Mouse (Mus musculus) mouse embryonic stem cell (cell line): ENCODE results near the gene Hpd.

Experiments
- in situ Hi-C, 2 experiments: fragments of 300-500 bp; cut with MboI; formaldehyde crosslinking; loops; 1 replicate in 1 of 2; 3 replicates in 1 of 2; pipeline ENCODE4 v1.14.3; 2019 to 2020; ENCODE audit warnings: low sequenced_read_pairs in 2 of 2, low pct_unique_long_range_greater_than_20kb in 1 of 2, mixed read lengths in 1 of 2; ENCODE audit not compliant: unreplicated experiment in 1 of 2

Hpd gene

GRCm38 (mm10) chr5:123129170-123129757 is 53.3 kb downstream of the Hpd start:
- in situ Hi-C loops = no loop called here

- in situ Hi-C loops = no loop called here
These were observed 53.9 kb downstream of the Hpd start for GRCm38 (mm10) chr5:123128426-123129169.

- in situ Hi-C loops = no loop called here
These were observed 55.5 kb downstream of the Hpd start for GRCm38 (mm10) chr5:123127031-123127430.

- in situ Hi-C loops = no loop called here
These were observed 56.7 kb downstream of the Hpd start for GRCm38 (mm10) chr5:123125638-123126406.

- in situ Hi-C loops = no loop called here
These were observed 57.4 kb downstream of the Hpd start for GRCm38 (mm10) chr5:123125105-123125504.

GRCm38 (mm10) chr5:123122181-123122580 is 60.3 kb downstream of the Hpd start:
- in situ Hi-C loops = loop anchor here (5.0 kb wide), 1 partner anchor 50 kb away; no protein-coding TSS in a partner anchor
